Mouse (Mus musculus) E14TG2a.4 (cell line): Measurements from ENCODE around the gene Snx13.

Experiments used
- H3K27me3 ChIP-seq: 2 replicates; pipeline ENCODE4 v1.6.1; 2014; ENCODE audit warnings: low read length, control low read depth; ENCODE audit not compliant: insufficient read depth
- H3K36me3 ChIP-seq: 2 replicates; pipeline ENCODE4 v1.6.1; 2014; ENCODE audit warnings: low read length, control low read depth; ENCODE audit not compliant: insufficient read depth
- H3K4me1 ChIP-seq: replicated peaks from 2 replicates; pipeline ENCODE4 v1.6.1; 2014; ENCODE audit warnings: low read depth, low read length, control low read depth
- H3K4me3 ChIP-seq: replicated peaks from 2 replicates; pipeline ENCODE4 v1.5.1; 2014; ENCODE audit warnings: mild to moderate bottlenecking, low read length
- H3K9me3 ChIP-seq: 2 replicates; pipeline ENCODE4 v1.6.1; 2014; ENCODE audit warnings: low read length, control low read depth
- CTCF ChIP-seq: conservative IDR thresholded peaks from 2 replicates; pipeline ENCODE4 v1.5.1; 2014; ENCODE audit warnings: low read length
- NANOG ChIP-seq: IDR thresholded peaks from 2 replicates; pipeline ENCODE4 v1.6.1; 2014; ENCODE audit warnings: borderline replicate concordance, low read length, mixed read lengths
- POU5F1 ChIP-seq: IDR thresholded peaks from 2 replicates; pipeline ENCODE4 v1.6.1; 2014; ENCODE audit warnings: low read length, borderline replicate concordance

The Snx13 gene

GRCm38 (mm10) chr12:35013950-35014349 lies 33.0 kb upstream of the Snx13 start:
- H3K27me3 ChIP-seq: no peaks in the 10 kb centered on the region
- TF ChIP-seq NANOG (no peak), CTCF (no peak), POU5F1 (no peak)

DNA sequence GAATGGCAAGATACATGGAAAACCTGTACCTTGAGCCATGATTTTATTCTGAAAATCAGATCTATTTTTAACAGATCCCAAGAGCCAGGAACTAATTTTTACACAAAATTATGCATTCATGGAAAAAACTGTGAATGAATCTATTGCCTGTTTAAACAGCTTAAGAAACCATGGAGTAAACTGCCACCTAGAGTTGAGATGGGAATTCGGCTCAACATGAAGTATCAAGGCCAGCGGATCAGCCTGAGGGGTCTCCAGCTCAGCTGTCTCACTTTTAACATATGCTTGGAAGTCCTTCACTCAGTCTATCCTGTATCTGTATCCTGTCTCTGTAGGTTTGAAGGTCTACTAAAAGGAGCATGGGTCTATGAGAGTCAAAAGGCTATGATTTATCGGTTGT lies 30.9 kb upstream of the Snx13 start:
- H3K4me3 ChIP-seq: no peak overlapping the region
- H3K36me3 ChIP-seq: no peaks in the 10 kb centered on the region
- TF ChIP-seq POU5F1: no peak
- no peaks in the 10 kb centered on the region for H3K9me3 ChIP-seq
- no peaks in the 10 kb centered on the region for H3K27me3 ChIP-seq
- H3K4me1 ChIP-seq: no peaks in the 10 kb centered on the region

More at GRCm38 (mm10) chr12:35013950-35014349, 33.0 kb upstream of the Snx13 start:
- Histone ChIP-seq H3K36me3 (no peaks in the 10 kb centered on the region), H3K4me1 (no peaks in the 10 kb centered on the region), H3K4me3 (no peak overlapping the region), H3K9me3 (no peaks in the 10 kb centered on the region)

GRCm38 (mm10) chr12:35016481-35017250 lies 30.3 kb upstream of the Snx13 start:
- no peaks in the 10 kb centered on the region for H3K27me3 ChIP-seq
- TF ChIP-seq CTCF: no peak
- TF ChIP-seq POU5F1: no peak
- no peak for TF ChIP-seq NANOG
- no peaks in the 10 kb centered on the region for H3K36me3 ChIP-seq
- no peaks in the 10 kb centered on the region for H3K9me3 ChIP-seq
- H3K4me3 ChIP-seq: no peak overlapping the region
- H3K4me1 ChIP-seq: no peaks in the 10 kb centered on the region

DNA sequence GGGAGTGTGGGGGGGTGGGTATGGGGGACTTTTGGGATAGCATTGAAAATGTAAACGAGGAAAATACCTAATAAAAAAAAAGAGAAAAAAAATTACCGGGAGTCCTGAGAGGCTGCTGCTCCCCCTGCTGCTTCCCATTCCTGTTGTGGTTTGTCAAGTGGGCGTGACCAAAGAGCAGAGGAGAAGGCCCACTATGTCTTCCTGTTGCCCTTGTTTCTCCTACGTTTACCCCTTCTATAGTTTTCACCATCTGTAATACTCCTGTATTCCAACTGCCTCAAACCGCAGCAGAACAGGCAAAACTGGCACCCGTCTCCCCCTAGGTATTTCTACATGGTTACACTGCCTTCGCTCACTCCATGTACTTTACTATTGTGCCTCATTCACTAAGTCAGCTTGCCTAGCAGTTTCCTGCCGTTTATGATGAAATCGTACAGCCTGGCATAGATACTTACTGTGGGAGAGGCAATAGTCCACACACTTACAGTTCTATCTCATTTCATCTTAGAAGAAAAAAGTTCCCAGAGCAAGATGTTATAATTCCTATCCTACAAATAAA lies 28.2 kb upstream of the Snx13 start:
- Histone ChIP-seq H3K4me1 (no peaks in the 10 kb centered on the region), H3K4me3 (no peak overlapping the region), H3K27me3 (no peaks in the 10 kb centered on the region), H3K9me3 (no peaks in the 10 kb centered on the region), H3K36me3 (no peaks in the 10 kb centered on the region)
- TF ChIP-seq POU5F1 (no peak), CTCF (no peak)

- Histone ChIP-seq H3K4me1 (no peaks in the 10 kb centered on the region), H3K9me3 (no peaks in the 10 kb centered on the region), H3K4me3 (no peak overlapping the region), H3K27me3 (no peaks in the 10 kb centered on the region), H3K36me3 (no peaks in the 10 kb centered on the region)
- TF ChIP-seq CTCF (no peak), NANOG (no peak), POU5F1 (no peak)
Measured at GRCm38 (mm10) chr12:35021285-35021684, 25.7 kb upstream of the Snx13 start.

DNA sequence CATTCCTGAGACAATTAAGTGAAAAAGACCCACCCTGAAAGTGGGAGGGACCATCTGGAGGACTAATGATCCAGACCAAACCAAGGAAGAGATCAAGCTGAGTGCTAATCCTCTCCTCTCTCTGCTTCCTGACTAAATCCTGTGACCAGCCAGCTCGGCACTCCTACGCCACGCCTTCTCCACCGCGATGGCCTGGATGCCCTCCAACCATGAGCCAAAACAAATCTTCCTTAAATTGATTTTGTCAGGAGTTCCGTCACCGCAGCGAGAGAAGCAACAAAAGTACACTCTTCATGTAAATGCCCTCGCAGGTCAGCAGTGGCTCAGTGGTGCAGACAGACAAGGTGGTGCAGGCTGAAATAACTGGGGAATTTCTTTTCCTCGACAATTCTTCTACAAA lies 24.9 kb upstream of the Snx13 start:
- Histone ChIP-seq H3K4me3 (no peak overlapping the region), H3K9me3 (no peaks in the 10 kb centered on the region), H3K27me3 (no peaks in the 10 kb centered on the region), H3K36me3 (no peaks in the 10 kb centered on the region), H3K4me1 (no peaks in the 10 kb centered on the region)
- TF ChIP-seq NANOG (no peak), POU5F1 (no peak), CTCF (no peak)

DNA sequence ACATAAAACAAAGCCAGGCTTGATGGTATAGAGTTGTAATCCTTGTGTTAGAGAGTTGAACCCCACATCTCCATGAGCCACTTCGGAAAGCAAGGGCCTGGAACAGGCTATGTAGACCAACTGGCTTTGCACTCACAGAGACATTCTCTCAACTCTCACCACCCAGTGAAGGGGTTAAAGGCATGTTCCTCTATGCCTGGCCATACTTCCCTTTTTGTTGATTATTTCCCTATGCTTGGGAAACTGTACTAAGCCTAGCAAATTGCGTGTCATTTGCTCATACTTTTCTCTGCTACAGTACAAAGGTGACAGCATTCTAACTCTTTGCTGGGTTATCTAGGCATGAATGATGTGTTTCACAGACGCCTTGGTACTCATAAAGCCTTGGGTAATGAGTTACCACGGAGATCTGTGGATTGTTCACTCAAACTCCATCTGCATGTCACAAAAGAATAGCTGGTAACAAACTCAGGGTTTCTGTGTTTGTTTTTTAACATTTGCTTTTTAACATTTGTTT lies 21.0 kb upstream of the Snx13 start:
- Histone ChIP-seq H3K4me1 (no peaks in the 10 kb centered on the region; the same call in 1 of the 2 replicates), H3K36me3 (no peaks in the 10 kb centered on the region), H3K27me3 (no peaks in the 10 kb centered on the region), H3K9me3 (no peaks in the 10 kb centered on the region), H3K4me3 (no peak overlapping the region)
- TF ChIP-seq CTCF: no peak
- TF ChIP-seq NANOG: no peak
- no peak for TF ChIP-seq POU5F1

DNA sequence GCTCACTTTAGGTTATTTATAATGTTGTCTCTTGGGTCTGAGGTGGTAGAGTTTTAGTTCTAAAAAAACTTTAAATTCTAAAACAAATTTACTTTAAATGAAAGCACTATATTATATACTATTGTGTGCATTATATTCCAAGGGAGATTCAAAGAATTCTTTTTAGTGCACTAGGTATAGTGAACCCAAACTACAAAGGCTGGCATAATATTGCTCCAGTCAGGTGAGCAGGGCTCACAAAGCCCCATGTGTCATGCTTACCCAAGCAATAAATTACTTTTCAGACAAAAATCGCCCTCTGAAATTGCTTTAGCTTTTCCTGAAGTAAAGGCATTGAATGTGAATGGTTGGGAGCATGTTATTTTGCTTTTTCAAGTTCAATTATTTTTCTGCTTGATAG lies 19.5 kb upstream of the Snx13 start:
- Histone ChIP-seq H3K4me3 (no peak overlapping the region), H3K9me3 (no peaks in the 10 kb centered on the region), H3K4me1 (no peaks in the 10 kb centered on the region; the same call in 1 of the 2 replicates), H3K36me3 (no peaks in the 10 kb centered on the region), H3K27me3 (no peaks in the 10 kb centered on the region)
- TF ChIP-seq CTCF (no peak), POU5F1 (no peak), NANOG (no peak)
